Mouse (Mus musculus) heart, adult 2 months (tissue): Measurements from ENCODE around the gene Olfr1458. TPM values are rescaled to one million over a fixed set of nuclear protein-coding genes. Genes with fewer than 3 reads are reported as not detected.

ENCODE experiments used
- DNase-seq, 2 experiments: peaks; one replicate each; pipeline ENCODE4 v3.0.0; 2021
- H3K27ac ChIP-seq: fragments of 200-600 bp; 2 replicates; pipeline ENCODE4 v1.8.1; 2022
- H3K27me3 ChIP-seq: fragments of 200-500 bp; 2 replicates; pipeline ENCODE4 v1.6.1; 2012; ENCODE audit warnings: mild to moderate bottlenecking, low read length, inconsistent platforms, mixed read lengths; ENCODE audit not compliant: control insufficient read depth, insufficient read depth
- H3K36me3 ChIP-seq: fragments of 200-500 bp; 2 replicates; pipeline ENCODE4 v1.6.1; 2012; ENCODE audit warnings: low read length, inconsistent platforms; ENCODE audit not compliant: control insufficient read depth, insufficient read depth
- H3K4me1 ChIP-seq: fragments of 200-500 bp; 2 replicates; pipeline ENCODE4 v1.6.1; 2011; ENCODE audit warnings: low read length; ENCODE audit not compliant: control insufficient read depth, insufficient read depth
- H3K4me3 ChIP-seq: fragments of 200-600 bp; 2 replicates; pipeline ENCODE4 v1.8.1; 2022
- H3K79me2 ChIP-seq: fragments of 200-500 bp; replicated peaks from 2 replicates; pipeline ENCODE4 v1.6.1; 2012; ENCODE audit warnings: mild to moderate bottlenecking, inconsistent platforms, low read length, moderate library complexity, mixed read lengths; ENCODE audit not compliant: control insufficient read depth, insufficient read depth
- H3K9ac ChIP-seq: fragments of 200-500 bp; 2 replicates; pipeline ENCODE4 v1.6.1; 2012; ENCODE audit warnings: low read depth, mild to moderate bottlenecking, control low read depth, inconsistent platforms, low read length, mixed read lengths
- CTCF ChIP-seq: fragments of 200-600 bp; IDR thresholded peaks from 2 replicates; pipeline ENCODE4 v1.8.1; 2022; ENCODE audit warnings: antibody characterized with exemption, mild to moderate bottlenecking, moderate library complexity
- EP300 ChIP-seq: fragments of 200-500 bp; IDR thresholded peaks from 2 replicates; pipeline ENCODE4 v1.6.1; 2011; ENCODE audit warnings: low read depth, low read length, control low read depth; ENCODE audit not compliant: insufficient read depth
- POLR2A ChIP-seq: fragments of 200-500 bp; IDR thresholded peaks from 2 replicates; pipeline ENCODE4 v1.6.1; 2011; ENCODE audit warnings: mild to moderate bottlenecking, low read depth, low read length, control low read depth; ENCODE audit not compliant: insufficient read depth
- WGBS: fragments of 180-500 bp; shearing (Covaris S2); methylation state at CpG from one replicate; pipeline ENCODE4 v1.1.7; 2018; 5-methylcytosine and 5-hydroxymethylcytosine counted together
- intact Hi-C: fragments of 180-260 bp; cut with DNase I; formaldehyde crosslinking; loops from one replicate; pipeline ENCODE4 v1.15.1; 2025
- long read RNA-seq: library from polyadenylated mRNA; stranded (forward); transcript quantifications from one replicate; pipeline ENCODE4 v2.0.0, GENCODE M21; 2021
- polyA plus RNA-seq: library from polyadenylated mRNA; depleted of rRNA; stranded (reverse); fragments of >200 nt; gene quantifications from 2 replicates; pipeline ENCODE4 v1.2.3, GENCODE M21; 2012; rRNA removed
- total RNA-seq, 2 experiments: library from RNA; stranded (reverse); gene quantifications; 2 replicates each; pipeline ENCODE4 v1.2.3; 2021

The Olfr1458 gene
- total RNA-seq, result not detected
- not detected in 2 replicates for polyA plus RNA-seq
- long read RNA-seq, result 0 reads

DNA sequence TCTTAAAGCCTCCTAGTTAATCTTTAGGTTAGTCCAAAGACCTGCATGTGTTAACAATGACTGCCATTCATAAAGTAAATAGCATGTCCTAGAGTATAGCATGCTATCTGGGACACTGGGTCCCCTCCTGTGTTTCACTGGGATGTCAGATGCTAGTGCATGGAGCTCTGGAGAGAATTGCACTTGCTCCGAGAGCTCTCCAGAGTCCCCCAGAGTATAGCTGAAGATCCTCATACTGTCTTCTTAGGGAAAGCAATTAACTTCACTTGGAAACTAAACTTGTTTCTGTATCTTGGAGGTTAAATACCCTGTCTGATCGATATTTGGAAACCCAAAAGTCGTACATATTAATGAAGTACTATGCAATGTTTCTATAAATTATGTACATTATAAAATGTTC is at the start of gene Olfr1458:
Gene Olfr1458, minus strand, starts transcription at position 101 of the 400 bp plus-strand sequence.
- Histone ChIP-seq H3K36me3 (no peaks in the 10 kb centered on the region), H3K4me1 (no peaks in the 10 kb centered on the region), H3K79me2 (no peaks in the 10 kb centered on the region), H3K4me3 (no peak within 1 kb of the TSS), H3K9ac (no peak within 1 kb of the TSS), H3K27ac (no peak within 1 kb of the TSS), H3K27me3 (no peaks in the 10 kb centered on the region)
- intact Hi-C loops, result no loop called here
- WGBS, result 62% methylated on average over 3 of the region's 3 CpGs
- DNase-seq, result no peak
- TF ChIP-seq EP300 (no peak), POLR2A (no peak)

DNA sequence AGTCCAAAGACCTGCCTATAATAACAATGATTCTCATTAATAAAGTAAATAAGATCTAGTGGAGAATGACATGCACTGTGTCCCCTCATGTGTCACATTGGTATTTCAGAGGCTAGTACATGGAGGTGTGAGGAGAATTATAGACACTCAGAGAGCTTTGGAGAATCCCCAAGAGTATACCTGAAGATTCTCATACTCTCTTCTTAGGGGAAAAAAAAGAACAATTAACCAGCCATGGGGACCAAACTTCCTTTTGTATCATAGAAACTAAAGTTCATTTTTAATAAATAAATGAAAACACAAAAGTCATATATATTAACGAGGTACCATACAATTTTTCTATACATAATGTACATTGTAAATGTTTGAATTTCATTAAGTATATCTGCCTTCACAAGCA is 42.9 kb upstream of the Olfr1458 start, which contains the start of gene Olfr1459:
Gene Olfr1459, minus strand, starts transcription at position 101 of the 400 bp plus-strand sequence.
- Histone ChIP-seq H3K4me1 (no peaks in the 10 kb centered on the region), H3K79me2 (no peaks in the 10 kb centered on the region), H3K27me3 (no peaks in the 10 kb centered on the region), H3K36me3 (no peaks in the 10 kb centered on the region), H3K4me3 (no peak within 1 kb of the TSS), H3K27ac (no peak within 1 kb of the TSS), H3K9ac (no peak within 1 kb of the TSS)
- 58% methylated on average over 1 of the region's 1 CpGs for WGBS
- TF ChIP-seq POLR2A, result no peak
- no peak for TF ChIP-seq EP300
- DNase-seq, result no peak
- intact Hi-C loops, result no loop called here

DNA sequence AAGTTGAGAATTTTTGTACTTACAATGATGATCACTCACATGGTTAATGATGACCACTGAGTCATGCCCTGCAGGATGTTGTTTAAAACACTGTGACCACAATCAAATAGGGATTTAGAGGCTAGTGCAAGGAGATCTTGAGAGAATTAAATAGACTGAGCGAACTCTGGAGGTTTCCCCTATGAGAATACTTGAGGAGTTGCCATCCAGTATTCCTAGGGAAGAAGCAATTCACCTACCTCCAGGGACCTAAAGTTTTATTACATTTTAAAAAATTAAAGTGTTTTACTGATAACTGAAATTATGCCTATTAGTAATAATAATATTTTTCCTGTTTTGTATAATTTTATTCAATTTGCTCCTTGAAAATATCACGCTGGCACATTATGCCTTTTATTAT is 8.8 kb downstream of the Olfr1458 start, which contains the start of gene Olfr1457:
Gene Olfr1457, minus strand, starts transcription at position 101 of the 400 bp plus-strand sequence.
- Histone ChIP-seq H3K4me1 (no peaks in the 10 kb centered on the region), H3K9ac (no peak within 1 kb of the TSS), H3K36me3 (no peaks in the 10 kb centered on the region), H3K4me3 (no peak within 1 kb of the TSS), H3K27me3 (no peaks in the 10 kb centered on the region), H3K79me2 (no peaks in the 10 kb centered on the region), H3K27ac (no peak within 1 kb of the TSS)
- intact Hi-C loops, result no loop called here
- DNase-seq, result no peak
- 59% methylated on average over 2 of the region's 2 CpGs for WGBS
- TF ChIP-seq CTCF (no peak), EP300 (no peak), POLR2A (no peak)

- intact Hi-C loops, result no loop called here
- Histone ChIP-seq H3K27me3 (no peaks in the 10 kb centered on the region), H3K4me1 (no peaks in the 10 kb centered on the region), H3K27ac (no peak overlapping the region), H3K79me2 (no peaks in the 10 kb centered on the region), H3K4me3 (no peak overlapping the region), H3K36me3 (no peaks in the 10 kb centered on the region), H3K9ac (no peak overlapping the region)
- 72% methylated on average over 1 of the region's 1 CpGs for WGBS
- no peak for TF ChIP-seq CTCF
- TF ChIP-seq EP300, result no peak
- TF ChIP-seq POLR2A, result no peak
- no peak for DNase-seq
These were observed 12.7 kb downstream of the Olfr1458 start for GRCm38 (mm10) chr19:13093908-13094307.

- no peak within 1 kb of the TSS for H3K9ac ChIP-seq
- WGBS, result 43% methylated on average over 2 of the region's 2 CpGs
- no peaks in the 10 kb centered on the region for H3K4me1 ChIP-seq
- DNase-seq, result no peak
- no peak for TF ChIP-seq POLR2A
- H3K27ac ChIP-seq, result no peak within 1 kb of the TSS
- no peaks in the 10 kb centered on the region for H3K27me3 ChIP-seq
- intact Hi-C loops, result no loop called here
- no peak within 1 kb of the TSS for H3K4me3 ChIP-seq
- H3K36me3 ChIP-seq, result no peaks in the 10 kb centered on the region
- no peaks in the 10 kb centered on the region for H3K79me2 ChIP-seq
These were observed 46.3 kb downstream of the Olfr1458 start, which contains the start of gene Olfr1454 for GRCm38 (mm10) chr19:13060310-13060709. Gene Olfr1454, plus strand, starts transcription at chr19:13060610.

Other genes starting within 250 kb of the Olfr1458 start
- not detected for gene Olfr1444, start 249.5 kb downstream of the Olfr1458 start, total RNA-seq
- not detected in 2 replicates for gene Olfr1444, start 249.5 kb downstream of the Olfr1458 start, polyA plus RNA-seq
- gene Olfr1445, start 222.9 kb downstream of the Olfr1458 start, total RNA-seq, result not detected
- not detected in 2 replicates for gene Olfr1445, start 222.9 kb downstream of the Olfr1458 start, polyA plus RNA-seq
- not detected for gene Olfr1446, start 213.3 kb downstream of the Olfr1458 start, total RNA-seq
- not detected in 2 replicates for gene Olfr1446, start 213.3 kb downstream of the Olfr1458 start, polyA plus RNA-seq
- not detected for gene Olfr1447, start 203.0 kb downstream of the Olfr1458 start, total RNA-seq
- gene Olfr1447, start 203.0 kb downstream of the Olfr1458 start, polyA plus RNA-seq, result not detected in 2 replicates
- gene Olfr1448, start 182.4 kb downstream of the Olfr1458 start, total RNA-seq, result not detected
- not detected in 2 replicates for gene Olfr1448, start 182.4 kb downstream of the Olfr1458 start, polyA plus RNA-seq
- gene Olfr1449, start 175.9 kb downstream of the Olfr1458 start, total RNA-seq, result not detected
- not detected in 2 replicates for gene Olfr1449, start 175.9 kb downstream of the Olfr1458 start, polyA plus RNA-seq
- not detected for gene Olfr1450, start 156.5 kb downstream of the Olfr1458 start, total RNA-seq
- not detected in 2 replicates for gene Olfr1450, start 156.5 kb downstream of the Olfr1458 start, polyA plus RNA-seq
- not detected for gene Olfr1451, start 111.8 kb downstream of the Olfr1458 start, total RNA-seq
- not detected in 2 replicates for gene Olfr1451, start 111.8 kb downstream of the Olfr1458 start, polyA plus RNA-seq
- gene Olfr1453, start 78.4 kb downstream of the Olfr1458 start, total RNA-seq, result not detected
- not detected in 2 replicates for gene Olfr1453, start 78.4 kb downstream of the Olfr1458 start, polyA plus RNA-seq
- gene Olfr1454, start 46.2 kb downstream of the Olfr1458 start, total RNA-seq, result not detected
- gene Olfr1454, start 46.2 kb downstream of the Olfr1458 start, polyA plus RNA-seq, result not detected in 2 replicates
- gene Olfr1457, start 8.9 kb downstream of the Olfr1458 start, total RNA-seq, result not detected
- not detected in 2 replicates for gene Olfr1457, start 8.9 kb downstream of the Olfr1458 start, polyA plus RNA-seq
- gene Olfr1459, start 42.8 kb upstream of the Olfr1458 start, total RNA-seq, result not detected
- gene Olfr1459, start 42.8 kb upstream of the Olfr1458 start, polyA plus RNA-seq, result not detected in 2 replicates
- not detected for gene Olfr1461, start 56.2 kb upstream of the Olfr1458 start, total RNA-seq
- gene Olfr1461, start 56.2 kb upstream of the Olfr1458 start, polyA plus RNA-seq, result not detected in 2 replicates
- not detected for gene Olfr1462, start 79.0 kb upstream of the Olfr1458 start, total RNA-seq
- gene Olfr1462, start 79.0 kb upstream of the Olfr1458 start, polyA plus RNA-seq, result not detected in 2 replicates
- not detected for gene Olfr1463, start 124.6 kb upstream of the Olfr1458 start, total RNA-seq
- gene Olfr1463, start 124.6 kb upstream of the Olfr1458 start, polyA plus RNA-seq, result not detected in 2 replicates
- not detected for gene Olfr1465, start 208.8 kb upstream of the Olfr1458 start, total RNA-seq
- not detected in 2 replicates for gene Olfr1465, start 208.8 kb upstream of the Olfr1458 start, polyA plus RNA-seq
- not detected for gene Olfr1466, start 232.1 kb upstream of the Olfr1458 start, total RNA-seq
- not detected in 2 replicates for gene Olfr1466, start 232.1 kb upstream of the Olfr1458 start, polyA plus RNA-seq